Mouse (Mus musculus) lung, postnatal 0 days (tissue): Measurements from ENCODE around the gene Tmem120a. TPM values are rescaled to one million over a fixed set of nuclear protein-coding genes. Genes with fewer than 3 reads are reported as not detected.
A peak's percentile ranks its signal among the peaks of the same experiment; 100 is the strongest.

ENCODE experiments used
- ATAC-seq: fragments of 200-750 bp; cut with Nextera tagmentation; 2 replicates; pipeline ENCODE4 v1.8.0; 2017; ENCODE audit warnings: moderate library complexity
- DNase-seq: peaks from one replicate; pipeline ENCODE4 v3.0.0-alpha.2; 2016; ENCODE audit warnings: low spot score
- H3K27ac ChIP-seq: fragments of 300-500 bp; sonication (generic); 2 replicates; pipeline ENCODE4 v1.5.1; 2014; ENCODE audit warnings: antibody characterized with exemption, mild to moderate bottlenecking, low read length, mixed read lengths
- H3K27me3 ChIP-seq: fragments of 300-500 bp; sonication (generic); replicated peaks from 2 replicates; pipeline ENCODE4 v1.6.1; 2014; ENCODE audit warnings: low read length, mixed read lengths; ENCODE audit not compliant: insufficient read depth
- H3K36me3 ChIP-seq: fragments of 300-500 bp; sonication (generic); 2 replicates; pipeline ENCODE4 v1.6.1; 2014; ENCODE audit warnings: low read length, mixed read lengths; ENCODE audit not compliant: insufficient read depth
- H3K4me1 ChIP-seq: fragments of 300-500 bp; sonication (generic); 2 replicates; pipeline ENCODE4 v1.6.1; 2014; ENCODE audit warnings: antibody characterized with exemption, low read depth, low read length, mixed read lengths; ENCODE audit not compliant: insufficient read depth
- H3K4me2 ChIP-seq: fragments of 300-500 bp; sonication (generic); replicated peaks from 2 replicates; pipeline ENCODE4 v1.6.1; 2014; ENCODE audit warnings: low read depth, mild to moderate bottlenecking, low read length, moderate library complexity, mixed read lengths
- H3K4me3 ChIP-seq: fragments of 300-500 bp; sonication (generic); 2 replicates; pipeline ENCODE4 v1.5.1; 2014; ENCODE audit warnings: low read depth, low read length
- H3K9ac ChIP-seq: fragments of 300-500 bp; sonication (generic); replicated peaks from 2 replicates; pipeline ENCODE4 v1.6.1; 2014; ENCODE audit warnings: low read depth, mild to moderate bottlenecking
- H3K9me3 ChIP-seq: fragments of 300-500 bp; sonication (generic); 2 replicates; pipeline ENCODE4 v1.6.1; 2016; ENCODE audit warnings: low read length, mixed read lengths
- CTCF ChIP-seq: IDR thresholded peaks from 2 replicates; pipeline ENCODE4 v1.5.1; 2016; ENCODE audit warnings: antibody characterized with exemption, mild to moderate bottlenecking
- EP300 ChIP-seq: IDR thresholded peaks from 2 replicates; pipeline ENCODE4 v1.6.1; 2016; ENCODE audit warnings: antibody characterized with exemption, mild to moderate bottlenecking, control low read depth
- WGBS: fragments of 180-500 bp; shearing (Covaris S2); extraction: QIAGEN DNeasy Blood & Tissue Kit; methylation state at CpG from one replicate; pipeline ENCODE4 v1.1.7; 2014; 5-methylcytosine and 5-hydroxymethylcytosine counted together
- polyA plus RNA-seq: library from polyadenylated mRNA; unstranded; fragments of >200 nt; fragmentation: Nextera tagmentation; extraction: Ambion mirVana; gene quantifications from 2 replicates; pipeline ENCODE4 v1.2.1, GENCODE M21; 2015

Gene Tmem120a
- polyA plus RNA-seq, 1 experiment from 2014 or later: 45.2 TPM

DNA sequence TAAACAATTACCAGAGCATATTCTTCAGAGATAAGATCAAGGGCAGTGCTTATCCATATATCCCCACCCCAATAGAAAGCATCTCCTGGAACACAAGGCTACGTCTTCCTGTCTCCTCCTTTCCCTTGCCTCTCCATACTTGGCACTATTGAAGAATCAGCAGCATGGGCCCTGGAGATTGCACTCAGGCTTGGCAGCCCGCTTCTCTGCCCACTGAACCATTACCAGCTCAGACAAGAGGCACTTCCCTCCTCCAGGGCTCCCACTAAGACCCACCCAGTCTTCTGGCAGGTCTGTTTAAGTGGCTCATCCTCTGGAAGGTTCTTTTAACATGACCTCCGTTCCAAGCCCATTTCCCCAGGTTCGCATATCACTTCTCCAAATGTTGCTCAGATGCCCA is 32.3 kb upstream of the Tmem120a start:
- DNase-seq (peak; percentile 38), ATAC-seq (no peak)
- 0 out of 2 replicates have a peak, but pooled peaks cover 3% of the 10 kb centered on the region for H3K4me1 ChIP-seq
- H3K36me3 ChIP-seq: 0 out of 2 replicates have a peak, but pooled peaks cover 4% of the 10 kb centered on the region
- H3K27ac ChIP-seq: no peak overlapping the region
- TF ChIP-seq CTCF: no peak
- H3K9ac ChIP-seq: no peak overlapping the region
- no peaks in the 10 kb centered on the region for H3K9me3 ChIP-seq
- 65% methylated on average over 4 of the region's 4 CpGs for WGBS
- no peak overlapping the region for H3K4me2 ChIP-seq
- no peaks in the 10 kb centered on the region for H3K27me3 ChIP-seq
- no peak overlapping the region for H3K4me3 ChIP-seq

- DNase-seq: no peak
- H3K4me2 ChIP-seq: no peak overlapping the region
- no peak for ATAC-seq
- no peak overlapping the region for H3K9ac ChIP-seq
- WGBS: 22% methylated on average over 3 of the region's 3 CpGs
- H3K36me3 ChIP-seq: no peaks in the 10 kb centered on the region
- H3K4me3 ChIP-seq: no peak overlapping the region
- 0 out of 2 replicates have a peak, but pooled peaks cover 3% of the 10 kb centered on the region for H3K4me1 ChIP-seq
- no peaks in the 10 kb centered on the region for H3K9me3 ChIP-seq
- no peak for TF ChIP-seq EP300
- TF ChIP-seq CTCF: no peak
- no peaks in the 10 kb centered on the region for H3K27me3 ChIP-seq
- H3K27ac ChIP-seq: no peak overlapping the region
Measured at GRCm38 (mm10) chr5:135772519-135772918, 28.3 kb upstream of the Tmem120a start.

DNA sequence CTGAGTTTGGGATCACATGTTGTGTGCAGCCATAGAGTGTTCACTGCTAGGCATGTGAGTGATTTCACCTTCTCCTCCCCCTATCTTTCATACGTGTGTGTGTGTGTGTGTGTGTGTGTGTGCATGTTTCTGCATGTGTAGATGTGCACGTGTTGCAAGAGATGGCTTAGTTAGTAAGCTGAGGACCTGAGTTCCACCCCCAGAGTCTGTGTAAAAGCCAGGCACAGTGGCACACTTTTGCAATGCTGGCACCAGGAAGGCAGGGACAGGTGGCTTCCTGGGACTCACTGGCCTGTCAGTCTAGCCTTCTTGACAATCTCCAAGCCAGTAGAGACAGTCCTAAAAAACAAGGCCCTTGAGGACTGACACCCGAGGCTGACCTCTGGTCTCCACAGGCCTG is 20.7 kb upstream of the Tmem120a start:
- ATAC-seq: no peak
- no peak for DNase-seq
- WGBS: 52% methylated on average over 3 of the region's 3 CpGs
- no peak overlapping the region for H3K4me3 ChIP-seq
- no peaks in the 10 kb centered on the region for H3K9me3 ChIP-seq
- H3K36me3 ChIP-seq: no peaks in the 10 kb centered on the region
- H3K4me1 ChIP-seq: no peaks in the 10 kb centered on the region
- TF ChIP-seq CTCF (no peak), EP300 (no peak)
- H3K27me3 ChIP-seq: no peaks in the 10 kb centered on the region
- H3K9ac ChIP-seq: no peak overlapping the region
- H3K4me2 ChIP-seq: no peak overlapping the region
- no peak overlapping the region for H3K27ac ChIP-seq

DNA sequence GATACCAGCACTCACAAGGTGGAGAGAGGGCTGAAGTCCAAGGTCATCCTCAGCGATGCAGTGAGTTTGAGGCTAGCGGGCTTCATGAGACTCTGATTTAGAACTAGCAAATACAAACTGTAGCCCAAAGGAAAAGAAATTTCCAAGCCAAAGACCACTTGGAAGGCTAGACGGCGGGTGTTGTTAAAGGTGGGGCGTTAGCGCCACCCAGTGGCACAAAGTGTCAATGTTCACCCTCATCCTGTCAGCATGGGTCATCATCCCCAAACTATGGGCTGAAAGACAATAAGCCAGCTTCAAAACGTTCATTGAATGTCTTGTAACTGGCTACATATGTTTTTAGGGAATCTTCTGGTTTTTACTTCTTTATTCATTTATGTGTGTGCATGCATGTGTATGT is 19.3 kb upstream of the Tmem120a start:
- peak; percentile 85 for DNase-seq
- Histone ChIP-seq H3K4me1 (no peaks in the 10 kb centered on the region), H3K27ac (no peak overlapping the region)

DNA sequence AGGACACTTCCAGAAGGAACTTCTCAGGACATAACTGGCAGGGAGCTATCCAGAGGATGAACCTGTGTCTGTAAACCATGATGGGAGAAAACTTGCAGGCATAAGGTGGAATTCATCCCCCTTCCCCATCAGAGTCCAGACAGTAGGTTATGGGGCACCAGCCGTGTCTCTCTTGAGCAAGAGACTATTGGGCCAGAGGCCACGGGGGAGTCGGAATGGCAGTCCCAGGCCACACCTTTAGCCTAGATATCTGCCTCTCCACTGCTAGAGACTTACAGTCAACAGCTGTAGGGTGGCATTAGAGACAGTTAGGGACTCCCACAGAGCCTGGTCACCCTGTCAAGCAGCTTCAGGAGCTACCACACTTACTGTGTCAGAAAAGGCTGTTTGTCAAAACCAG is 17.6 kb upstream of the Tmem120a start:
- ATAC-seq (no peak), DNase-seq (no peak)
- no peaks in the 10 kb centered on the region for H3K36me3 ChIP-seq
- no peak overlapping the region for H3K27ac ChIP-seq
- H3K4me1 ChIP-seq: no peaks in the 10 kb centered on the region
- H3K9ac ChIP-seq: no peak overlapping the region
- TF ChIP-seq CTCF (no peak), EP300 (no peak)
- no peaks in the 10 kb centered on the region for H3K9me3 ChIP-seq
- no peak overlapping the region for H3K4me3 ChIP-seq
- H3K27me3 ChIP-seq: no peaks in the 10 kb centered on the region
- no peak overlapping the region for H3K4me2 ChIP-seq
- 77% methylated on average over 3 of the region's 3 CpGs for WGBS

More for the DNA sequence above, 19.3 kb upstream of the Tmem120a start:
- 3% methylated on average over 7 of the region's 7 CpGs for WGBS
- no peaks in the 10 kb centered on the region for H3K27me3 ChIP-seq
- no peak overlapping the region for H3K9ac ChIP-seq
- H3K9me3 ChIP-seq: no peaks in the 10 kb centered on the region
- no peak overlapping the region for H3K4me2 ChIP-seq
- no peaks in the 10 kb centered on the region for H3K36me3 ChIP-seq
- H3K4me3 ChIP-seq: no peak overlapping the region
- TF ChIP-seq CTCF (peak; percentile 89), EP300 (no peak)
- ATAC-seq: peak; percentile 62

- H3K27ac ChIP-seq: no peak overlapping the region
- no peak for TF ChIP-seq CTCF
- no peak for TF ChIP-seq EP300
- DNase-seq: no peak
- H3K27me3 ChIP-seq: no peaks in the 10 kb centered on the region
- no peak for ATAC-seq
- H3K9ac ChIP-seq: no peak overlapping the region
- H3K4me1 ChIP-seq: no peaks in the 10 kb centered on the region
- WGBS: 72% methylated on average over 2 of the region's 2 CpGs
- no peak overlapping the region for H3K4me3 ChIP-seq
- no peaks in the 10 kb centered on the region for H3K36me3 ChIP-seq
- H3K4me2 ChIP-seq: no peak overlapping the region
- H3K9me3 ChIP-seq: no peaks in the 10 kb centered on the region
Measured at GRCm38 (mm10) chr5:135751595-135751994, 7.3 kb upstream of the Tmem120a start.

DNA sequence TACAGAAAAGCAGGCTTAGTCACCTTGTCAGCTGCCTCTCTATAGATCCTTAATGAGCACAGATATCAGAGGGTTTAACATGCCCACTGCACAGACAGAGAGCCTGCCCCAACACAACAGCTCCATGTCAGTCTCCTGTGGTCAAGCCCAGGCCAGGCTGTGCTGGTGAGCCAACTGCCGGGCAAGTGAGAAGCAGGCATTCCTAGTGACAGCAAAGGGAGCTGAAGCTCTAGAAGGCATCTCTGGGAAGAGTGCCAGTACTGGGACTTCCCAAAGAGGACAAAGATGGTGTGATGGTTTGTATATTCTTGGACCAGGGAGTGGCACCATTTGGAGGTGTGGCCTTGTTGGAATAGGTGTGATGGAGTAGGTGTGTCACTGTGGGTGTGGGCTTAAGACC is 6.8 kb upstream of the Tmem120a start:
- ATAC-seq: no peak
- Histone ChIP-seq H3K4me2 (no peak overlapping the region), H3K27me3 (no peaks in the 10 kb centered on the region), H3K4me1 (no peaks in the 10 kb centered on the region), H3K27ac (no peak overlapping the region), H3K9me3 (no peaks in the 10 kb centered on the region), H3K9ac (no peak overlapping the region), H3K4me3 (no peak overlapping the region), H3K36me3 (no peaks in the 10 kb centered on the region)
- no peak for DNase-seq
- WGBS: 57% methylated on average over 1 of the region's 1 CpGs
- TF ChIP-seq CTCF (no peak), EP300 (no peak)
